Mouse (Mus musculus) stomach, postnatal 0 days (tissue): ENCODE data around the gene Hal. TPM values are rescaled to one million over a fixed set of nuclear protein-coding genes. Genes with fewer than 3 reads are reported as not detected.

Source experiments
- ATAC-seq: fragments of 200-750 bp; cut with Nextera tagmentation; 2 replicates; pipeline ENCODE4 v1.8.0; 2017; ENCODE audit not compliant: low FRiP score, low TSS enrichment
- DNase-seq: peaks from one replicate; pipeline ENCODE4 v3.0.0-alpha.2; 2016; ENCODE audit warnings: low spot score
- H3K27ac ChIP-seq: fragments of 300-500 bp; sonication (generic); replicated peaks from 2 replicates; pipeline ENCODE4 v1.5.1; 2014; ENCODE audit warnings: mild to moderate bottlenecking, control low read depth
- H3K27me3 ChIP-seq: fragments of 300-500 bp; sonication (generic); 2 replicates; pipeline ENCODE4 v1.6.1; 2014; ENCODE audit warnings: low read length; ENCODE audit not compliant: control insufficient read depth, insufficient read depth
- H3K36me3 ChIP-seq: fragments of 300-500 bp; sonication (generic); 2 replicates; pipeline ENCODE4 v1.6.1; 2014; ENCODE audit warnings: low read length, mixed read lengths; ENCODE audit not compliant: control insufficient read depth, insufficient read depth
- H3K4me1 ChIP-seq: fragments of 300-500 bp; sonication (generic); replicated peaks from 2 replicates; pipeline ENCODE4 v1.6.1; 2014; ENCODE audit warnings: antibody characterized with exemption; ENCODE audit not compliant: control insufficient read depth, insufficient read depth
- H3K4me2 ChIP-seq: fragments of 300-500 bp; sonication (generic); replicated peaks from 2 replicates; pipeline ENCODE4 v1.6.1; 2014; ENCODE audit warnings: low read depth, mild to moderate bottlenecking, control low read depth, moderate library complexity
- H3K4me3 ChIP-seq: fragments of 300-500 bp; sonication (generic); 2 replicates; pipeline ENCODE4 v1.5.1; 2014; ENCODE audit warnings: low read depth, low read length, control low read depth
- H3K9ac ChIP-seq: fragments of 300-500 bp; sonication (generic); 2 replicates; pipeline ENCODE4 v1.6.1; 2014; ENCODE audit warnings: mild to moderate bottlenecking, low read length, control low read depth, mixed read lengths
- H3K9me3 ChIP-seq: fragments of 300-500 bp; sonication (generic); 2 replicates; pipeline ENCODE4 v1.6.1; 2016; ENCODE audit warnings: low read length; ENCODE audit not compliant: control insufficient read depth
- CTCF ChIP-seq: IDR thresholded peaks from 2 replicates; pipeline ENCODE4 v1.5.1; 2016; ENCODE audit warnings: antibody characterized with exemption, low read depth, mild to moderate bottlenecking, moderate library complexity
- EP300 ChIP-seq: optimal IDR thresholded peaks from 2 replicates; pipeline ENCODE3; 2016; ENCODE audit warnings: antibody characterized with exemption
- WGBS: fragments of 180-500 bp; shearing (Covaris S2); extraction: QIAGEN DNeasy Blood & Tissue Kit; methylation state at CpG from one replicate; pipeline ENCODE4 v1.1.7; 2014; 5-methylcytosine and 5-hydroxymethylcytosine counted together
- polyA plus RNA-seq: library from polyadenylated mRNA; unstranded; fragments of >200 nt; fragmentation: Nextera tagmentation; extraction: Ambion mirVana; gene quantifications from 2 replicates; pipeline ENCODE4 v1.2.1, GENCODE M21; 2015

Hal gene
- polyA plus RNA-seq, 1 experiment from 2014 or later: 0.81 TPM

DNA sequence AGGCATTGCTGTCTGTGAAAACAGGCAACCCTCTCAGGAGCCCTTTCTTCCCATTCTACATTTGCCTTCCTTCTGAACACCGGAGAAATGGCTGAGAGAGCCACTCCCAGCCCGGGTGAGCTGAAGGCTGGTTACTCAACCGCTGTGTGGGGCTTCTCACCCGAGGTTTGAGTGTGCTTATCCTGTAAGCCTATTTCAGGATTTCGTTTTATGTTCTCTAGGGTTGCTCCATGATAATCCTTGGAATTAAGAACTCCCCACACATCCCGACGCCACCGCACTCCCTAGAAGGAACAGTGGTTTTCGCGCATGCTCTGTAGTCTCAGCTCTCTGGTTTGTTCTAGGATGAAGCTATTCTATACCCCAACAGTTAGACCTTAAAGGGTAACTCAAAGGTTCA lies 12.8 kb downstream of the Hal start:
- no peaks in the 10 kb centered on the region for H3K9me3 ChIP-seq
- H3K4me1 ChIP-seq: no peaks in the 10 kb centered on the region
- no peaks in the 10 kb centered on the region for H3K36me3 ChIP-seq
- ATAC-seq (no peak), DNase-seq (no peak)
- H3K27ac ChIP-seq: no peak overlapping the region
- H3K9ac ChIP-seq: no peak overlapping the region
- TF ChIP-seq EP300: no peak
- no peak for TF ChIP-seq CTCF
- H3K27me3 ChIP-seq: no peaks in the 10 kb centered on the region
- no peak overlapping the region for H3K4me2 ChIP-seq
- 73% methylated on average over 10 of the region's 10 CpGs for WGBS
- H3K4me3 ChIP-seq: no peak overlapping the region

GRCm38 (mm10) chr10:93508383-93508970 lies 19.9 kb downstream of the Hal start:
- TF ChIP-seq CTCF: no peak
- no peak for TF ChIP-seq EP300
- Histone ChIP-seq H3K27ac (no peak overlapping the region), H3K4me1 (no peaks in the 10 kb centered on the region), H3K9ac (no peak overlapping the region), H3K36me3 (no peaks in the 10 kb centered on the region), H3K9me3 (no peaks in the 10 kb centered on the region), H3K4me2 (no peak overlapping the region), H3K27me3 (no peaks in the 10 kb centered on the region), H3K4me3 (no peak overlapping the region)
- WGBS: 63% methylated on average over 7 of the region's 7 CpGs
- ATAC-seq (no peak), DNase-seq (no peak)

DNA sequence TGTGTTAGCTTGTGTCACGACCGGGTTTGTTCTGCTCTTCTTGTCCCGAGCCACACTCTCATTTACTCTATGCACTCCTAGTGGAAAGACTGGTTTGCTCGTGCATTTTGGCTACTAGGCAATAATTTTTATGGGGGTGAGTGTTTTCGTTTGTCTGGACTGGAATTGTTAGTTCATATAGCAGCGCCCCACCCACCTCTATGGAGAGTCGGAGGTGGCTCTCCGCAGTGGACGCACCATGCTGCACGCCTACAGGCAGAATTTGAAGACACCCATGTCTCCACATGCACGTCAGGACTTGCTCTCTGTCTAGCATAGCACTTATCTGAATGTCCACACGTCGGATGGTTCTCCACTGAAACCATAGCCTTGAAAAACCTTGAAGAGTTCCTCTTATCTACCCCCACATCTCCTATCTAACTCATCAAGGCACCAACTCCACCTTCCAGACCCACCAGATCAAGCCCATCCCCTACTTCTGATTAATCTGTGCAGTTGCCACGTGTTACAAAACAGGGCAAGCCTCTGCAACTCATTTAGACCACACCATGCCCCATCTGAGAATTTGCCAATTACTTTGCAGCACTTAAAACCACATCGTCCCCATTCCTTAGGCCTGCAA lies 21.1 kb downstream of the Hal start:
- Histone ChIP-seq H3K4me2 (no peak overlapping the region), H3K27ac (no peak overlapping the region), H3K27me3 (no peaks in the 10 kb centered on the region), H3K9me3 (no peaks in the 10 kb centered on the region), H3K4me1 (no peaks in the 10 kb centered on the region), H3K36me3 (no peaks in the 10 kb centered on the region), H3K4me3 (no peak overlapping the region), H3K9ac (no peak overlapping the region)
- no peak for TF ChIP-seq EP300
- TF ChIP-seq CTCF: no peak
- 67% methylated on average over 15 of the region's 15 CpGs for WGBS
- ATAC-seq (no peak), DNase-seq (no peak)

GRCm38 (mm10) chr10:93515419-93515818 lies 26.9 kb downstream of the Hal start:
- Histone ChIP-seq H3K27me3 (no peaks in the 10 kb centered on the region), H3K4me1 (no peaks in the 10 kb centered on the region), H3K27ac (no peak overlapping the region), H3K9me3 (no peaks in the 10 kb centered on the region), H3K4me3 (no peak overlapping the region), H3K36me3 (no peaks in the 10 kb centered on the region), H3K9ac (no peak overlapping the region), H3K4me2 (no peak overlapping the region)
- DNase-seq (no peak), ATAC-seq (no peak)
- WGBS: 12% methylated on average over 1 of the region's 1 CpGs
- no peak for TF ChIP-seq EP300
- TF ChIP-seq CTCF: no peak

DNA sequence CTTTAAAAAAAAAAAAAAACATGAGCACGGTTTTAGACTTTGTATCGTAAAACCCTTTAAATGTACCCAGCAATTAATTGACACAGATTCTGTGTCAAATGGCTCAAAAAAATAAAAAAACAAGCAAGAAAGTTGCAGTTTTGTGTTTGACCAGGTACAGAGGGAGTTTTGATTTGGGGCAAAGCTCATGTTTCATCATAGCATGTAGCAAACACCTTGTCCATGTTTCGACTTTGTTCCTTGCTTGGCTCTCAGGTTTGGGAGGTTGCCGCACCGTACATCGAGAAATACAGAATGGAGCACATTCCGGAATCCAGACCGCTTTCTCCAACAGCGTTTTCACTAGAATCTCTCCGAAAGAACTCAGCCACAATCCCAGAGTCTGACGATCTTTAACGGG lies 27.4 kb downstream of the Hal start:
- Histone ChIP-seq H3K4me1 (no peaks in the 10 kb centered on the region), H3K9ac (no peak overlapping the region), H3K27me3 (no peaks in the 10 kb centered on the region), H3K4me3 (no peak overlapping the region), H3K36me3 (no peaks in the 10 kb centered on the region), H3K27ac (no peak overlapping the region), H3K9me3 (no peaks in the 10 kb centered on the region), H3K4me2 (no peak overlapping the region)
- no peak for DNase-seq
- no peak for TF ChIP-seq EP300
- no peak for TF ChIP-seq CTCF
- no peak for ATAC-seq
- WGBS: 77% methylated on average over 12 of the region's 12 CpGs

DNA sequence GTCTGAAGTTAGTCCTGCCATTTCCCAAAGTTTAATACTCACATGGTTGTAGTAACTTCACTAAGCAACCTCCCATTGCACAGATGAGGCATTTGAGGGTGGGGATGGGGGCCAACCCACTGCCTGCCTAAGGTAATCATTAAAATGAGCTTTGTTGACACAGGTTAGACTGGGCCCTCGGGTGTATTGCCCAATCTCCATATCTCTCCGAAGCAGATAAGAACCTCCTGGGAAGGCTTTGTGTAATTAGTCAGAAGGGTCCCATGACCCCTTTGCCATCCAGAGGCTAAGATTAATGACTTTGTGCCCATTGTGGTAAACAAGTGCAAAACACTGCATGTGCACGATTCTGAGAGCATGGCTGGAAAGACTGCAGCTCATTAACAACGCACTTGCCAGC lies 29.2 kb downstream of the Hal start:
- 13% methylated on average over 4 of the region's 4 CpGs for WGBS
- Histone ChIP-seq H3K9me3 (no peaks in the 10 kb centered on the region), H3K4me2 (no peak overlapping the region), H3K27ac (no peak overlapping the region), H3K27me3 (no peaks in the 10 kb centered on the region), H3K4me3 (no peak overlapping the region), H3K4me1 (no peaks in the 10 kb centered on the region), H3K36me3 (no peaks in the 10 kb centered on the region), H3K9ac (no peak overlapping the region)
- TF ChIP-seq CTCF (no peak), EP300 (no peak)
- ATAC-seq: no peak
- DNase-seq: peak; percentile 15
